Mouse (Mus musculus): ENCODE measurements around the gene Glyat. TPM values are rescaled to one million over a fixed set of nuclear protein-coding genes. Genes with fewer than 3 reads are reported as not detected.
"Not testable (repeated sequence)": the region's sequence is repeated elsewhere in the genome, so short reads cannot be mapped to it uniquely, and the experiment has no call there.

The Glyat gene
- polyA plus RNA-seq, 1 experiment: 0.70 TPM

- WGBS: 52% methylated on average over 1 of the region's 1 CpGs
- TF ChIP-seq POLR2A (IDR thresholded peaks at IDR 0.05; ENCODE audit: borderline replicate concordance, insufficient read depth, low read length) (no peak), CTCF (IDR thresholded peaks at IDR 0.05; ENCODE audit: borderline replicate concordance, insufficient read depth, low read depth, low read length) (no peak)
- H3K27ac ChIP-seq (ENCODE audit: insufficient read depth, low read length): no peak overlapping the region
- DNase-seq: no peak
- H3K4me3 ChIP-seq (replicated peaks; ENCODE audit: insufficient read depth, low read depth, low read length): no peak overlapping the region
- no peaks in the 10 kb centered on the region for H3K27me3 ChIP-seq (ENCODE audit: control insufficient read depth, insufficient read depth, low read length)
- H3K4me1 ChIP-seq (ENCODE audit: control insufficient read depth, insufficient read depth, low read length): no peaks in the 10 kb centered on the region
These were observed 4.9 kb downstream of the Glyat start for GRCm38 (mm10) chr19:12638049-12638448.

- Histone ChIP-seq H3K4me1 (ENCODE audit: control insufficient read depth, insufficient read depth, low read length) (no peaks in the 10 kb centered on the region), H3K27me3 (ENCODE audit: control insufficient read depth, insufficient read depth, low read length) (no peaks in the 10 kb centered on the region), H3K4me3 (replicated peaks; ENCODE audit: insufficient read depth, low read depth, low read length) (no peak overlapping the region)
These were observed 16.4 kb downstream of the Glyat start for GRCm38 (mm10) chr19:12649511-12649910.

GRCm38 (mm10) chr19:12666156-12666555 is 33.0 kb downstream of the Glyat start:
- Histone ChIP-seq H3K27me3 (ENCODE audit: control insufficient read depth, insufficient read depth, low read length) (no peaks in the 10 kb centered on the region), H3K4me1 (ENCODE audit: control insufficient read depth, insufficient read depth, low read length) (no peaks in the 10 kb centered on the region), H3K4me3 (replicated peaks; ENCODE audit: insufficient read depth, low read depth, low read length) (no peak overlapping the region), H3K27ac (ENCODE audit: insufficient read depth, low read length) (no peak overlapping the region)
- DNase-seq: no peak
- TF ChIP-seq POLR2A (IDR thresholded peaks at IDR 0.05; ENCODE audit: borderline replicate concordance, insufficient read depth, low read length): no peak
- 69% methylated on average over 1 of the region's 1 CpGs for WGBS

More at GRCm38 (mm10) chr19:12649511-12649910, 16.4 kb downstream of the Glyat start:
- TF ChIP-seq CTCF (IDR thresholded peaks at IDR 0.05; ENCODE audit: borderline replicate concordance, insufficient read depth, low read depth, low read length) (no peak), POLR2A (IDR thresholded peaks at IDR 0.05; ENCODE audit: borderline replicate concordance, insufficient read depth, low read length) (no peak)
- H3K27ac ChIP-seq (ENCODE audit: insufficient read depth, low read length): no peak overlapping the region
- DNase-seq: no peak

- H3K27ac ChIP-seq (ENCODE audit: insufficient read depth, low read length); H3K27me3 ChIP-seq (ENCODE audit: control insufficient read depth, insufficient read depth, low read length); DNase-seq; H3K4me1 ChIP-seq (ENCODE audit: control insufficient read depth, insufficient read depth, low read length); H3K4me3 ChIP-seq (replicated peaks; ENCODE audit: insufficient read depth, low read depth, low read length): not testable (repeated sequence)
- WGBS: 93% methylated on average over 3 of the region's 3 CpGs
These were observed 35.5 kb downstream of the Glyat start for GRCm38 (mm10) chr19:12668601-12669000.

- Histone ChIP-seq H3K27me3 (ENCODE audit: control insufficient read depth, insufficient read depth, low read length) (no peaks in the 10 kb centered on the region), H3K4me3 (replicated peaks; ENCODE audit: insufficient read depth, low read depth, low read length) (no peak within 1 kb of the TSS), H3K4me1 (ENCODE audit: control insufficient read depth, insufficient read depth, low read length) (no peaks in the 10 kb centered on the region), H3K27ac (ENCODE audit: insufficient read depth, low read length) (no peak within 1 kb of the TSS)
- TF ChIP-seq CTCF (IDR thresholded peaks at IDR 0.05; ENCODE audit: borderline replicate concordance, insufficient read depth, low read depth, low read length) (no peak), POLR2A (IDR thresholded peaks at IDR 0.05; ENCODE audit: borderline replicate concordance, insufficient read depth, low read length) (no peak)
- DNase-seq: no peak
These were observed 37.0 kb downstream of the Glyat start, which contains the start of gene Olfr1442 for GRCm38 (mm10) chr19:12670139-12670538. Olfr1442 (plus strand) TSS chr19:12670439.

GRCm38 (mm10) chr19:12671051-12671450 is 37.9 kb downstream of the Glyat start:
- WGBS: 87% methylated on average over 4 of the region's 4 CpGs
- TF ChIP-seq POLR2A (IDR thresholded peaks at IDR 0.05; ENCODE audit: borderline replicate concordance, insufficient read depth, low read length): no peak
- TF ChIP-seq CTCF (IDR thresholded peaks at IDR 0.05; ENCODE audit: borderline replicate concordance, insufficient read depth, low read depth, low read length): no peak

GRCm38 (mm10) chr19:12677812-12678211 is 44.7 kb downstream of the Glyat start, which contains the start of gene Olfr1443:
Olfr1443 (plus strand) TSS chr19:12678112.
- no peak for DNase-seq
- H3K27ac ChIP-seq (ENCODE audit: insufficient read depth, low read length): no peak within 1 kb of the TSS
- H3K4me1 ChIP-seq (ENCODE audit: control insufficient read depth, insufficient read depth, low read length): no peaks in the 10 kb centered on the region
- H3K27me3 ChIP-seq (ENCODE audit: control insufficient read depth, insufficient read depth, low read length): no peaks in the 10 kb centered on the region
- no peak for TF ChIP-seq CTCF (IDR thresholded peaks at IDR 0.05; ENCODE audit: borderline replicate concordance, insufficient read depth, low read depth, low read length)
- H3K4me3 ChIP-seq (replicated peaks; ENCODE audit: insufficient read depth, low read depth, low read length): no peak within 1 kb of the TSS
- 66% methylated on average over 3 of the region's 3 CpGs for WGBS

More at GRCm38 (mm10) chr19:12671051-12671450, 37.9 kb downstream of the Glyat start:
- H3K27ac ChIP-seq (ENCODE audit: insufficient read depth, low read length): no peak overlapping the region
- H3K4me3 ChIP-seq (replicated peaks; ENCODE audit: insufficient read depth, low read depth, low read length): no peak overlapping the region
- H3K27me3 ChIP-seq (ENCODE audit: control insufficient read depth, insufficient read depth, low read length): no peaks in the 10 kb centered on the region
- no peak for DNase-seq
- H3K4me1 ChIP-seq (ENCODE audit: control insufficient read depth, insufficient read depth, low read length): no peaks in the 10 kb centered on the region

GRCm38 (mm10) chr19:12684638-12685037 is 51.5 kb downstream of the Glyat start:
- TF ChIP-seq CTCF (IDR thresholded peaks at IDR 0.05; ENCODE audit: borderline replicate concordance, insufficient read depth, low read depth, low read length) (no peak), POLR2A (IDR thresholded peaks at IDR 0.05; ENCODE audit: borderline replicate concordance, insufficient read depth, low read length) (no peak)
- no peak overlapping the region for H3K4me3 ChIP-seq (replicated peaks; ENCODE audit: insufficient read depth, low read depth, low read length)
- no peak for DNase-seq
- no peaks in the 10 kb centered on the region for H3K27me3 ChIP-seq (ENCODE audit: control insufficient read depth, insufficient read depth, low read length)
- H3K27ac ChIP-seq (ENCODE audit: insufficient read depth, low read length): no peak overlapping the region
- no peaks in the 10 kb centered on the region for H3K4me1 ChIP-seq (ENCODE audit: control insufficient read depth, insufficient read depth, low read length)

GRCm38 (mm10) chr19:12685231-12685630 is 52.1 kb downstream of the Glyat start:
- H3K4me1 ChIP-seq (ENCODE audit: control insufficient read depth, insufficient read depth, low read length): no peaks in the 10 kb centered on the region
- no peak overlapping the region for H3K4me3 ChIP-seq (replicated peaks; ENCODE audit: insufficient read depth, low read depth, low read length)
- no peaks in the 10 kb centered on the region for H3K27me3 ChIP-seq (ENCODE audit: control insufficient read depth, insufficient read depth, low read length)
- TF ChIP-seq POLR2A (IDR thresholded peaks at IDR 0.05; ENCODE audit: borderline replicate concordance, insufficient read depth, low read length) (no peak), CTCF (IDR thresholded peaks at IDR 0.05; ENCODE audit: borderline replicate concordance, insufficient read depth, low read depth, low read length) (no peak)
- DNase-seq: no peak
- H3K27ac ChIP-seq (ENCODE audit: insufficient read depth, low read length): no peak overlapping the region
